Mouse (Mus musculus) liver, adult 2 months (tissue): ENCODE measurements around the gene Fbxo47.

ENCODE experiments used
- CTCF ChIP-seq: fragments of 200-500 bp; IDR thresholded peaks from 2 replicates; pipeline ENCODE4 v1.5.1; 2011; ENCODE audit warnings: low read depth, low read length, control low read depth
- POLR2A ChIP-seq: fragments of 200-500 bp; IDR thresholded peaks from 2 replicates; pipeline ENCODE4 v1.6.1; 2011; ENCODE audit warnings: low read length, control low read depth; ENCODE audit not compliant: insufficient read depth; ENCODE audit errors: extremely low read depth

GRCm38 (mm10) chr11:97885296-97885915 is 1.5 kb upstream of the Fbxo47 start:
- TF ChIP-seq CTCF = no peak
- no peak for TF ChIP-seq POLR2A
